Mouse (Mus musculus) E14TG2a.4 (cell line): Measurements from ENCODE around the gene Pacrg.

Experiments
- CTCF ChIP-seq: conservative IDR thresholded peaks from 2 replicates; pipeline ENCODE4 v1.5.1; 2014; ENCODE audit warnings: low read length
- NANOG ChIP-seq: IDR thresholded peaks from 2 replicates; pipeline ENCODE4 v1.6.1; 2014; ENCODE audit warnings: borderline replicate concordance, low read length, mixed read lengths

GRCm38 (mm10) chr17:10508088-10508487 is 332.0 kb downstream of the Pacrg start:
- TF ChIP-seq CTCF (no peak), NANOG (no peak)
